Mouse (Mus musculus): ENCODE measurements around the gene Nipa1.

Gene Nipa1

GRCm38 (mm10) chr7:55935025-55935424 lies 84.7 kb downstream of the Nipa1 start:
- DNase-seq (ENCODE audit: low spot score), result no peak

DNA sequence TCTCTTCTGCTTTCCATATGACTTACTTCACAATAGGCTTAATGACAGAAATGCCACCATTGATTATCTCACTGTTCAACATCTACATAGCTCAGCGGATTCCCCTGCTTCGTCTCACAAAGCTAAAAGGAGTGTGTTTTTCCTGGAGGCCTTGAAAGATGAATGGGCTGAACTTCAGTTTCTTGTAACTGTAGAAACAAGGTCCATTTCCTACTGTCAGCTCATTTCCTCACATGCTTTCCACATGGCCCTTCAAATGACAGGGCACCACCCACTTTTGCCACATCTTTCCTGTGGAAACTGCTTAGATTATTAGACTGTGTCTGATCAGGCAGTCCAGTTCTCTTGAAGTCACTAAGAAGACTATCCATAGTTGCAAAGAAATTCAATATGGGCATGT lies 91.1 kb downstream of the Nipa1 start:
- no peak for DNase-seq (ENCODE audit: low spot score)

Data from left cerebral cortex, adult 11 months (tissue).